Mouse (Mus musculus): ENCODE data around the gene Wdr25. TPM values are rescaled to one million over a fixed set of nuclear protein-coding genes. Genes with fewer than 3 reads are reported as not detected.

The Wdr25 gene
- polyA plus RNA-seq, 1 experiment: not detected

DNA sequence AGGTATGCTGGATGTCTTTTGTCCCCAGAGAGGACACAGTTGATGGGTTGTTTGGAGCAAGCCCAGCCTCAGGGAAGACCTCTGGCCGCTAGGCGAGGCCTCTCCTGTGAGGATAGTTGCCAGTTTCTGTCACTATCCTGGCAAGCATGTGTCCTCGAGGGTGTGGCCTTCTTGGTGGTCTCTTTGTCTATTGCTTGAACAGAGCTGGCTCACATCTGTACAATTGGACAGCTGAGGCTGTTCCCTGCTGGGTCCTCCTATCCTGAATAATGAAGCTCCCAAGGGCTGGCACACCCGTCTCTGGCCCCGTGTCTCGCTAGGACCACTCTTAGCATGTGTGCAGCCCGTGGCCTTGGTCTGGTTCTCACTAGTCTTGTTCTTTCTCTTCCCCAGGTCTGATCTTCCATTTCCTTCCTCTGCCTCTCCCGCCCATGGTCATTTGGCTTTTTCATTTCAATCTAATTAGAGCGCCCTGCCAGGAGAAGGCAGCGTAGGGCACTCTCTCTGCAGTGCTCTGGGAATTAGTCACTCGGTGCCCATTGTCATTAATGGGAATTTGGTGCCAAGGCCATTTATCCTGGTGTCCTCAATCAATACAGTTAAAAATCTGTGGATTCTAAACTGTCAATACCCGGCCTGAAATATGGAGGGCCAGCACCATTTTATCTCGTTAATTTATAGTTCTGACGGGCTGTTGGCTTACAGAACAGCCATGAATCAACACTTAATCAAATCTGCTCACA lies 88.7 kb downstream of the Wdr25 start:
- Histone ChIP-seq H3K4me3 (ENCODE audit: insufficient read depth, low read depth, low read length) (no peak overlapping the region), H3K4me1 (ENCODE audit: control insufficient read depth, insufficient read depth, low read length) (peaks cover 15% of the 10 kb centered on the region), H3K27ac (ENCODE audit: insufficient read depth, low read depth, low read length) (no peak overlapping the region)
- 76% methylated on average over 14 of the region's 14 CpGs for WGBS
- TF ChIP-seq CTCF (IDR thresholded peaks at IDR 0.05; ENCODE audit: insufficient read depth, low read depth, low read length) (no peak), POLR2A (IDR thresholded peaks at IDR 0.05; ENCODE audit: insufficient read depth, low read depth, low read length) (no peak)

DNA sequence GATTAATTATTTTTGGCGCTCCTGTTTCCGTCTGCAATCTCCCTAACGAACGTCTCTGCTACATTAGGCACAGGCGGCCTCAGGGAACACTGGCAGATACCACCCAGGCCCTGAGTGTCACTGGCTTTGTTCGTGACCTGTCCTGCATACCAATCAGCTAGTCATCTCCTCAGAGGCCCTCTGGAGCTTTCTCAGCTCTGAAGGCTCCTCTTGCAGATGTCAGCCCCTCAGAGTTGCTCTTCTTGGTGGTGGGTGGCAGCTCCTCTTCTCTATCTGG lies 89.2 kb downstream of the Wdr25 start:
- WGBS: 74% methylated on average over 6 of the region's 6 CpGs
- Histone ChIP-seq H3K4me1 (ENCODE audit: control insufficient read depth, insufficient read depth, low read length) (peaks cover 15% of the 10 kb centered on the region), H3K4me3 (ENCODE audit: insufficient read depth, low read depth, low read length) (no peak overlapping the region), H3K27ac (ENCODE audit: insufficient read depth, low read depth, low read length) (no peak overlapping the region)
- TF ChIP-seq CTCF (IDR thresholded peaks at IDR 0.05; ENCODE audit: insufficient read depth, low read depth, low read length) (no peak), POLR2A (IDR thresholded peaks at IDR 0.05; ENCODE audit: insufficient read depth, low read depth, low read length) (no peak)

DNA sequence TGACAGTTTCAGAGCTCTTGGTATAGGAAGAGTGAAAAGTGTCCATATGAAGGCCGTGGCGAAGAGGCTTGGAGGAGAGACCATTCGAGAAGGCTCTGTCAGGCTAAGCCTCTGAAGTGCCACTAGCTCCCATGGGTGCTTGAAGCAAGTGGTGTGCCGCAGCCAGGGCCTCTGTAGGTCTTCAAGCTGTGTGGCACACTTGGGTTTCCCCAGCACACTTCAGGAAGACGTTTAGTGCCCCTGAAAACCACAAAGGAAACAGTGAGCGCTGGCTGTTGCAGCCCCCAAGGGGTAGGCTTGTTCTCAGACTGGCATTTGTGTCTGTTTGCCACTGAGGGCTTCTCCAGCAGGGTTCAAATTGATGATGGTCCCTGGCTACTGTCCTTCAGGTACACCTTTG lies 90.1 kb downstream of the Wdr25 start:
- Histone ChIP-seq H3K4me1 (ENCODE audit: control insufficient read depth, insufficient read depth, low read length) (peaks cover 15% of the 10 kb centered on the region), H3K4me3 (ENCODE audit: insufficient read depth, low read depth, low read length) (no peak overlapping the region), H3K27ac (ENCODE audit: insufficient read depth, low read depth, low read length) (no peak overlapping the region)
- 93% methylated on average over 6 of the region's 6 CpGs for WGBS
- TF ChIP-seq CTCF (IDR thresholded peaks at IDR 0.05; ENCODE audit: insufficient read depth, low read depth, low read length) (no peak), POLR2A (IDR thresholded peaks at IDR 0.05; ENCODE audit: insufficient read depth, low read depth, low read length) (no peak)

DNA sequence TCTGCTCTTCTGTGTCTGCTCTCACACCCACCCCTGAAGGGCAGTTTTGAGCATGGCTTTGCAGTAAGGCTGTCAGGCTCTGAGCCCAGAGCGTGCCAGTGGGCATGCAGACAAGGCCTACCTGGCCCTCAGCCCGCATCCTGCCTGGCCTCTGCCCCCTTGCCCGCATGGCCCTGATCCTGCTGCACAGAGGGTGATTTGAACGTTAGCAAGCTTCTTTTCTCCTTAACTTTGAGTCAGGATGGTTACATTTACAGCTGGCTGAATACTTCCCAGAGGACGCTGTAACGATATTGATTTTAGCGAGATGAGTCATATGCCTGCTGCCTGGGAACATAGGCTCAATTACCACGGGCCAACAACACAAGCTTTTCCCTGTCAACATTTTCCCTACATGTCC lies 91.0 kb downstream of the Wdr25 start:
- Histone ChIP-seq H3K4me1 (ENCODE audit: control insufficient read depth, insufficient read depth, low read length) (peaks cover 15% of the 10 kb centered on the region), H3K4me3 (ENCODE audit: insufficient read depth, low read depth, low read length) (no peak overlapping the region), H3K27ac (ENCODE audit: insufficient read depth, low read depth, low read length) (0 out of 2 replicates have a peak overlapping the region, but pooled peaks have one; percentile 22)
- TF ChIP-seq CTCF (IDR thresholded peaks at IDR 0.05; ENCODE audit: insufficient read depth, low read depth, low read length) (no peak), POLR2A (IDR thresholded peaks at IDR 0.05; ENCODE audit: insufficient read depth, low read depth, low read length) (no peak)
- WGBS: 42% methylated on average over 8 of the region's 8 CpGs

DNA sequence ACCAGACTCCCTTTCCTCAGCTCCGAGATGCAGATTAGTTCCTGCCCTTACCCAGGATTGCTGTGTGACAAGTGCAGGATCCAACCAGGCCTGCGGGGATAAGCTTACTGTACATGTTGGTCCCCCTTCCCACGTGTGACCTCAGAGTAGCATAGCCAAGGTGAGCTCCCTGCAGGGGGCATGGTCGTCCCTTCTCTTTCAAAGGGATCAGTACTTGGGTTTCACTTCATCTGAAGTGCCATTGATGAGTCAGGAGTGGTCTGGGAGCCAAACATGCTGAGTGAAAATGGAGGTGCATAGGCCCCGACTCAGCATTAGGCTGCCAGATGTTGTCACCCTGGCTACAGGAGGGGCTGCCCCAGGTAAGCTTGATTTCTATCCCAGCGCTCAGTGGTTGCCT lies 91.6 kb downstream of the Wdr25 start:
- Histone ChIP-seq H3K27ac (ENCODE audit: insufficient read depth, low read depth, low read length) (0 out of 2 replicates have a peak overlapping the region, but pooled peaks have one; percentile 22), H3K4me3 (ENCODE audit: insufficient read depth, low read depth, low read length) (no peak overlapping the region), H3K4me1 (ENCODE audit: control insufficient read depth, insufficient read depth, low read length) (peaks cover 10% of the 10 kb centered on the region)
- WGBS: 90% methylated on average over 6 of the region's 6 CpGs
- TF ChIP-seq CTCF (IDR thresholded peaks at IDR 0.05; ENCODE audit: insufficient read depth, low read depth, low read length): no peak
- no peak for TF ChIP-seq POLR2A (IDR thresholded peaks at IDR 0.05; ENCODE audit: insufficient read depth, low read depth, low read length)

DNA sequence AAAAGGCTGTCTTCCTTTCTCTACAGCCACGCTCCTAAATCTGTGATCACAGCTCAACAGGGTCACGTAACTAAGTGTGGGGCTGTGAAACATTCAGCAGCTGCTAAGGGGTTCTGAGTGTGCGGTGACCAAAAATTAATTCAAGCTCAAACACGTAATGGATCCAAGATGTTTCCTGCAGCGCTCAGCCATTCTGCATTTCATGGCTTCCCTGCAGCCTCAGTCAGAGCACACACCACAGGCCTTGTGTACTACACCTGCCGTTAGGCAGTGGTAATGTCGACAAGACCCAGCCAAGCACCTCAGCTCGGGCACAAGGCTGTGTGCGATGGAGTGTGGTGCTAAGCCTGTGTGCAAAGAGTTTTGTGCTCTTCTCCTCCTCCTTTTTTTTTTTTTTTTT lies 94.0 kb downstream of the Wdr25 start:
- no peak overlapping the region for H3K4me3 ChIP-seq (ENCODE audit: insufficient read depth, low read depth, low read length)
- no peak for TF ChIP-seq CTCF (IDR thresholded peaks at IDR 0.05; ENCODE audit: insufficient read depth, low read depth, low read length)
- TF ChIP-seq POLR2A (IDR thresholded peaks at IDR 0.05; ENCODE audit: insufficient read depth, low read depth, low read length): no peak
- WGBS: 84% methylated on average over 9 of the region's 9 CpGs
- peaks cover 9% of the 10 kb centered on the region for H3K4me1 ChIP-seq (ENCODE audit: control insufficient read depth, insufficient read depth, low read length)
- H3K27ac ChIP-seq (ENCODE audit: insufficient read depth, low read depth, low read length): no peak overlapping the region

DNA sequence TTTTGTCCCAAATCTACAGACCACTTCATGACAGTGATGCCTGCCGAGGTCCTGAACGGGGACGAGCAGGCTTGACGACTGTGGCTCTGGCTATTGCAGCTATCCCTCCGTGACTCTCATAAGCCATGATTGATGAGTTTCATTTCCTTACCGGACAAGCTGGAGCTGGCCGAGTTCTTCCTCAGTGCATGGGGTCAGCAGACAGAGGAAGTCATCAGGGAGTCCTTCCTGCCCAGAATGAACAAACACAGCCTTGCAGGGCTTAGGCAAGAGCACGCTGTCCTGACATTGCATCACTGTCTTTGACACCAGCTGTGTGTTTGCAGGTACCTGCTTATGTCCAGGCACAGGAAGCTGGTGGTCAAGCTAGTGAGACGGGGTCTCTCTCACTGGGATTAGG lies 97.0 kb downstream of the Wdr25 start:
- 90% methylated on average over 9 of the region's 9 CpGs for WGBS
- H3K4me1 ChIP-seq (ENCODE audit: control insufficient read depth, insufficient read depth, low read length): peaks cover 6% of the 10 kb centered on the region
- TF ChIP-seq CTCF (IDR thresholded peaks at IDR 0.05; ENCODE audit: insufficient read depth, low read depth, low read length): no peak
- TF ChIP-seq POLR2A (IDR thresholded peaks at IDR 0.05; ENCODE audit: insufficient read depth, low read depth, low read length): no peak
- H3K27ac ChIP-seq (ENCODE audit: insufficient read depth, low read depth, low read length): no peak overlapping the region
- no peak overlapping the region for H3K4me3 ChIP-seq (ENCODE audit: insufficient read depth, low read depth, low read length)

DNA sequence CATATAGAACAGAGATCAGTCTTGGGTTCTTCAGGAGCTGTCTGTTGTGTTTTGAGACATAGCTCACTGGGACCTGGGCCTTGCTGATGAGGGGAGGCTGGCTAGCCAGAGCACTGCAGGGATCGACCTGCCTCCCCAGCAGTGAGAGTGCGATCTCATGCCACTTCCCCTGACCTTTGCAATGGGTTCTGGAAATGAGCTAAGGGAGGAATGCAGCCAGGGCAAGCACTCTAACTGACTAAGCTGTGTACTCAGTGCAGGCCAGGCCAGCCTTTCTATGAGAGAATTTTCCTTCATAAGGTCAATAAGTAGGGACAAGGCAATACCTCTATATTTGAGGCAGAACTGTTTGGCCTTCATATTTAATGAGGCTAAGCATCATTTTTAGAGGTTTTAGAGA lies 99.6 kb downstream of the Wdr25 start:
- peaks cover 6% of the 10 kb centered on the region for H3K4me1 ChIP-seq (ENCODE audit: control insufficient read depth, insufficient read depth, low read length)
- no peak overlapping the region for H3K4me3 ChIP-seq (ENCODE audit: insufficient read depth, low read depth, low read length)
- TF ChIP-seq POLR2A (IDR thresholded peaks at IDR 0.05; ENCODE audit: insufficient read depth, low read depth, low read length): no peak
- no peak for TF ChIP-seq CTCF (IDR thresholded peaks at IDR 0.05; ENCODE audit: insufficient read depth, low read depth, low read length)
- 85% methylated on average over 2 of the region's 2 CpGs for WGBS
- H3K27ac ChIP-seq (ENCODE audit: insufficient read depth, low read depth, low read length): no peak overlapping the region

DNA sequence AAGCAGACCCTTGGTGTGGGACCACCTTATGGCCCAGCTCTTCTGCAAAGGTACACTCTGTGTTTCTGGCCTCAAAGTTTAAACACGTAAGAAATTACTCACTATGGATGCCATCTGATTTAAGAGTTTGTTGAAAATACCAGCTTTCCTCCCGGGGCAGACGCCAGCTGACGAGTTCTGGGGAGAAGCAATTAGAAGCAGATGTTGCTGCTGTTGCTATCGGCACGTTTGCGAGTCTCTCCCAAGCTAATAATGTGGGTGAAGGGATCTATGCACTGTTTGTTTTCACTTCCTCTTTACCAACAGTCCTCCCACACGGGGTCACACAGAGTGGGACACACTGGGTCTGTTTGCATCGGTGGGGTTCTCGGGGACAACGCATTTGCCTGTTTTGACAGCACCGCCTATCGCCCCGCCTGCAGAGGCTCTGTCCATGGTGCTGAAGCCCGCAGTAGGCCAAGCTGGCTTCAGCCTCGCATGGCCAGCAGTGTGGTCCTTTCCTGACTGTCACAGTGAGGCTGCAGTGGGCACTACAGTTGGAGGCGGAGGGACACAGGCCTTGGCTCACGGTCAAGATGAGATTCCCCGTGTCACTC lies 101.1 kb downstream of the Wdr25 start:
- WGBS: 25% methylated on average over 19 of the region's 19 CpGs
- TF ChIP-seq CTCF (IDR thresholded peaks at IDR 0.05; ENCODE audit: insufficient read depth, low read depth, low read length) (no peak), POLR2A (IDR thresholded peaks at IDR 0.05; ENCODE audit: insufficient read depth, low read depth, low read length) (no peak)
- peaks cover 6% of the 10 kb centered on the region for H3K4me1 ChIP-seq (ENCODE audit: control insufficient read depth, insufficient read depth, low read length)
- no peak overlapping the region for H3K27ac ChIP-seq (ENCODE audit: insufficient read depth, low read depth, low read length)
- no peak overlapping the region for H3K4me3 ChIP-seq (ENCODE audit: insufficient read depth, low read depth, low read length)

Measured in olfactory bulb, adult 2 months (tissue).